Mouse (Mus musculus) left cerebral cortex, adult 8-10 months (tissue): Measurements from ENCODE around the gene Clpsl2. TPM values are rescaled to one million over a fixed set of nuclear protein-coding genes. Genes with fewer than 3 reads are reported as not detected.

Experiments
- DNase-seq, 2 experiments: peaks; one replicate each; pipeline ENCODE4 v3.0.0; 2022; ENCODE audit warnings: low spot score in 2 of 2
- total RNA-seq, 4 experiments: library from RNA; stranded (reverse); gene quantifications; 2 replicates each; pipeline ENCODE4 v1.2.4; 2022

The Clpsl2 gene
- total RNA-seq: not detected

DNA sequence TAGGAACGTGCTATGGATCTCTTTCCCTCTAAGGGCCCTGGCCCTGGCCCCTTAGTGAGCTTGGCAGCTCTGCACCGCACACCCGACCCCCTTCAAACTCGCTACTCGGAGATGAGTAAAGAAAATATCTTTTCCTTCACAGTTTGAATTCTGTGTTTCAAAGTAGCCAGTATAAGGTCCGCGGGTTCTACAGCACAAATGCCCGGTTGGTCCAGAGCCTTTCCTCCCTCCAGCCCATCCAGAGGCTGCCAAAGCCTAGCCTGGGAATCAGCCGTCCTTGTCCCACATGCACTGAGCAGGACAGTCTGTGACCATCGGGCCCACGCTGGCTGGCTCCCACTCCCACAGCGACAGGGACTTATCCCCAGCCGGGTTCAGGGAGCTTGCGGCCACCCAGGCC lies at the start of gene Clpsl2:
Gene Clpsl2 (plus strand): TSS at position 301 of the 400 bp plus-strand sequence.
- DNase-seq: no peak

DNA sequence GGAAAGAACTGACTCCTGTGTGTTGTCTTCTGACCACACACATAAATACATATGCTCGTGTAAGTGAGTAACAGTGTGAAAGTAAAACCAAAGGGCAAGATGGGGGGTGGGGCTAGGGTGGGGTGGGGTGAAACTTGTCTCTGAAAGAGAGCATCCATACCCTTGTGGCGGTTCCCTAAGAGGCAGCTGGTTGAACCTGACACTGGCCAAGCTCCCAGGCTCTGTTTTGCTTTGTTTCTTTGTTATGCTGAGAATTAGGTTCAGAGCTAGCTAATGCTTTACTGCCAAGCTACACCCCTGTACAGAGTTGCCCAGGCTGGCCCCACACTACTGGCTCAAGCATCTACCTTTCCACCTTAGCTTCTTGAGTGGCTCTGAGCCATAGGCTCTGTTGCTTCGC lies 48.7 kb upstream of the Clpsl2 start:
- DNase-seq: no peak

DNA sequence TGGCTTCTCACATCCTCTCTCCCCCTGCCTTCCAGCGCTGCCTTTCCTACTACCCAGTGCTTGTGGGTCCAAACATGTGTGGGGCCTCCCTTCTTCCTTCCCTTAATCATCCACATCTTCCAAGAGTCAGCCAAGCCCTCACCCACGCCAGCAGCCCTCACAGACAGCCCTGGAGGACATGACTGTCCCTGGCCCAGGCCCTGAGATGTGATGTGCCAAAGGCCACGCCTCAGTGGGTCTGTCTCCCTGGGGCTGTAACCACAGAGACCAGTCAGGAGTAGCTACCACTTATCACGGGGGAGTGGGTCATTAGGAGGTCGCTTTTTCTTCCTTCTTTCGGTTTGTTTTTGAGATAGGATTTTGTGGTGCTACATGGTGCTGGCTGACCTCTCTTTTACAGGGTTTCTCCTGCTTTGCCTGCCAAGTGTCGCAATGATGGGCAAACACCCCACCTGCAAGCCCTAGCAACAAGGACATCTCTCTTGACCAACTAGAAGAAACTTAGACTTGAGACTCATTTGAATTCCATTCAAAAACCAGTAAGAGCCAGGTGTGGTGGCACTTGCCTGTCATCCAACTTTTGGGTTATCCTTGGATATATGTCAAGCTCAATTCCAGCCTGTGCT lies 46.9 kb upstream of the Clpsl2 start:
- no peak for DNase-seq

DNA sequence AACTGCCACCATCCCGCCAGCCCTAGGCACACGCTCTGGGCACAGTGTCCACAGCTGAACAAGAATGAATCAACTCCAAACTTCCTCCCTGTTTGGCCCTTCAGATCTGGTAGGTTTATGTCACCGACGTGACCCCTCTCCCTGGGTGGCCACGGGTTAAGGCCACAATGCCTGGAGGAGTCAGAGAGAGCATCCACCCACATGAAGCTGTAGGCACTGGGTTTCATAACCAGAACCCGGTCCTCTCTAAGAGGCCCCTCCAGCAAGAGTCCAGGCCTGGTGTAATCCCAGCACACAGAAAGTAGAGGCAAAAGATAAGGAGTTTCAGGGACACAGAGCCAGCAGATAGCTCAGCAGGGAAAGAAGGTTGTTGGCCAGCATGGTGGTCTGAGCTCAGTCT lies 45.0 kb upstream of the Clpsl2 start:
- DNase-seq: no peak

DNA sequence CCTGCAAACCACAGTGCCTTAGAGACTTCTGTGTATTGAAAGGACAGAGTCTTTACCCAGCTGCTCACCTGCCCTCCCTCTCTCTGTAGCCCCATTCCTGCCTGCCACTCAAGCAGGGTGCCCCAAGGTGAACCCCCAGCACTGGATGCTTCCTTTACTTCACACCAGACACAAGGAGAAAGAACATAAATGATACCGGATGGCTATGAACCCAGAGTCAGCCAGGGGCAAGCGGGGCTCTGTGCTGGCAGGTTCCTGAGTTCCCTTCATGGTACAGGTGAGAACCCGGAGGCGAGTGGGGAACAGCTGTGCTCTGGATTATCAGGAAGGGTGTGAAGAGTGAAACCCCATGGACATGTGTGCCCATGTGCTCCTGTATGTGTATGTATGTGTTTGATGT lies 43.6 kb upstream of the Clpsl2 start:
- DNase-seq: no peak

DNA sequence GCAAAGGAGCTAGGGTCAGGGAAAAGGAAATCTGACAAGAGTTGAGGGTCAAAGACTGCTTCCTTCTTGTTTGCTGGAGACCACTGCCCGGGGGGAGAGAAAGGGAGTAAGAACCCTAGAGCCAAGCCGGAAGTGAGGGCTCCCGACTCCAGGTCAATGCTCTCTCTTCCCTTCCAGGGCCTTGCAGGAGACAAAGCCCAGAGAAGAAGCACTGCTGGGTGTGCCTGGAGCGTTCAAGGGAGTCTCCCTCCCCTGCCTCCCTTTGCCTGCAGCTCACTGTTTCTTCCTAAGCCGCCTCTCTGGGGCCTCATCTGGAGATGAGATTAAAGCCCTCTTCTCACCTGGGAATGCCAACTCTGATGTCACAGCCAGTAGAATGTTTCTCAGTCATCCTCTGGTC lies 42.3 kb upstream of the Clpsl2 start:
- DNase-seq: no peak

DNA sequence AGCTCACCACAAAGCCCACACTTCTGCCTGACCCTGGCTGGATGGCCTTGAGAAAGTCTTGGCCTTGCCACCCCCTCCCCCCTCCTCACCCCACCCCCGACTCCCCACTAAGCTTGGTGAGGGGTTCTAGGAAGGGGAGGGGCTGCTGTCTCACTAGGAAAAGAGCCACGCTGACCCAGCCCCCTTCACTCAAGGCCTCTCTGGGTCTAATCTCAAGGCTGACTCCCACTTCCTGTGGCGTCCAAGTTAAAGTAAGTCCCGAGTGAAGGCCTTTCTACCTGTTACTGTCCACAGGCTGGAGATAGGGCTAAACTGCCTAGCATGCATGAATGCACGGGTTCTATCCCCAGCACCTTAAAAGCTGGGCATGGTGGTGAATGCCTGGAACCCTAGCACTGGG lies 41.7 kb upstream of the Clpsl2 start:
- DNase-seq: no peak

DNA sequence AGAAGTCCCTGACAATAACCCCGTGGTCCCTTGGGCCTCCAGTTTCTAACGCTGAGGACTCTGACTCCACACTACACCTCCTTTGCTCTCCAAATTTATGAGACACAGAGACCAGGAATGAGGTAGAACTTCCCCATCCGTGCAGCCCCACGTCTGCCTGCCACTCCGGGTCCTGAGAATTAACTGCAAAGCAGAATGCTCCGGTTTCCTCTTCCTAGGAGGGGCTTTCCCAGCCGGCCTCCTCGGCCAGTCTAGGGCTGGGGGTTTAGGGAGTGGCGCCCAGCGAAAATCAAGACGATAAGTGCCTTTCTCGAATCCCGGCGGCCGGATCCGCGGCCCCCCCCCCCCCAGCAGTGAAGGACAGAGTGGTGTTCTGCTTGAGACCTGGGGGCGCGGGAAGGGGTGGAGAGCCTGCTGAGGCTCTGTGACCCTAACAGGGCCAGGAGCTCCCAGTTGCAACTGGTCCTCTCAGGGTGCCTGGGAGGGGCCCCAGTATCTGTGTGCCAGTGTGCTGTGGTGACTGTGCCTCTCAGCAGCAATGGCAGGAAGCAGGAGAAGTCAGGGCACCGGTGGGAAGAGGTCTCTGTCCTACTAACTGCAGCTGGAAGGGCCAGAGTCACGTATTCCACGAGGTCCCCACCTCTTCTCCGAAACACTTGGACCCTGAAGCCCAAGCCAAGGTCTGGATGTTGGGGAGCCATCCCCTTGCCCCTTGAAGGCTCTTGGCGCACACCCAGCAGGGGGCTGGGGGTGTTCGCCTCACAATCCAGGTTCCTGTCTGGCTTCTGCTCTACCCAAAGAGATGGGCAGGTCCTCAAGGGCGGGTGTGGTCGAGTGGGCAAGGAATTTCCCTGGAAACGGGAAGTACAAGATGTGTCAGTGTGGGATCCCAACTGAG lies 38.5 kb upstream of the Clpsl2 start:
- no peak for DNase-seq

DNA sequence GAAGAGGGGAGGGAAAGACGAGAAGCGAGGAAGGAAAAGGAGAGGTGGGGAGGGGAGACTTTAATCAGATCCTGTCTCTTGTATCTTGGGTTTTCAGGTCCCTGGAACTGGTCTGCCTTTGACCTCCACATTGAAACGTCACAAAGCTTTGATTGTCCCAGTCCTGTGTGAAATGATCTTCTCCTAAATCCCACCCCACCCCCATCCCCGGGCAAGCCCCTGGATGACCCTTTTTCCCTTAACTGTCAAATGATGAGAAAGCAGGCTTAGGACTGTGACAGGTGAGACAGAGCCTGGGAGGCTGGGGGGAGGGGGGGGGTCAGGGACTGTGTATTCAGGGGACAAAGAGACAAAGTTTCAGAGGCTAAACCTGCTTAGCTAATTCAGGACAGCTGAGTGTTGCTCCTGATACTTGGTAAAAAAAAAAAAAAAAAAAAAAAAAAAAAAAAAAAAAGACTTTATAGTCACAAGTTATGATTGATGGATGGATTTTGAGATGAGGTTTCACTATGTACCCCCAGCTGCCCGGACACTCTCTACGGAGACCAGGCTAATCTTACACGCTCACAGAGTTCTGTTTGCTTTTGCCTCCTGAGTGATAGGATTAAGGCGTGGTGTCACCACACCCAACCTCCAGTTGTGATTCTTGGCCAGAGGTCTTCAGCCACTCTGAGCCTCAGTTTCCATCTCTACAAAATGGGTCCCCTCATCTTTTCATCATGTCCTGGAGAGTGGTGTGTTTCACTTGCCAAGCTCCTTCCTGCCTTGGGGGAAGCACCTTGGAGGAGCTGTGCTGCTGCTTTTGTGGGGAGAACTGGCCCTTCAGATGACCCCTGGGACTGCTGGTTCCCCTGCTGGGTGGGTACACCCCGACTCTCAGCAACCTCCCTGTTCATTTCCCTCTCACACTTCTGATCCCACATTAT lies 37.3 kb upstream of the Clpsl2 start:
- DNase-seq: no peak

DNA sequence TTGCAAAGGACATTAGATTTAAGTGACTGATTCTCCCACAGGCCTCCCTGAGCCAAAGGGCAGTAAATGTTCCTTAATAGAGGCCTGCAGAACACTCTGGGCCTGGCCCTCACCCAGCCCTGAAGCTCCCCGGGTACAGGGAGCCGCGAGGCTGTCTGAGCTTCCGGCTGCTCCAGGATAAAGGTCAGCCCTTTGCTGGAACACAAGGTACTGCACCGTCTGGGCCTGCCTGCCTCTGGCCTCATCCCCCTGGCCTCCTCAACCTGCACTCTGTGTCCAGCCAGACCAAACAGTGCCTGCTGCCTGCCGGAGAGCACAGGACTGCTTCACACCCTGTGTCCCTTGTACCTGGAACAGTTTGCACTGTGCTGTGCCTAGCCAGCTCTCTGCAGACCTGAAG lies 36.5 kb upstream of the Clpsl2 start:
- no peak for DNase-seq

DNA sequence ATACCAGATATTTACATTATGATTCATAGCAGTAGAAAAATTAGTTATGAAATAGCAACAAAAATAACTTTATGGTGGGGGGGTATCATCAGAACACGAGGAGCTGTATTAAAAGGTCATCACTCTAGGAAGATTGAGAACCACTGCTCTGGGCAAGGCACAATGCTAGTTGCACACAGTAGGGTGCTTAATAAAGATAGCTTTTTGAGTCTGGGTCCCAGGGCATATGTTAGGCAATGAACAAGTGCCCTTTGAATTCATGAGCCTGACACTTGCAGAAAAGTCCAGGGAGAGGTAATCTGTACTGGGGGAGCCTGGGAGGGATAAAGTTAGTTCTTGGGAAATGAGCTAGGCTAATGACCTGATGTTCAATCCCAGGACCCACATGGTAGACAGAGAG lies 35.9 kb upstream of the Clpsl2 start:
- DNase-seq: no peak

DNA sequence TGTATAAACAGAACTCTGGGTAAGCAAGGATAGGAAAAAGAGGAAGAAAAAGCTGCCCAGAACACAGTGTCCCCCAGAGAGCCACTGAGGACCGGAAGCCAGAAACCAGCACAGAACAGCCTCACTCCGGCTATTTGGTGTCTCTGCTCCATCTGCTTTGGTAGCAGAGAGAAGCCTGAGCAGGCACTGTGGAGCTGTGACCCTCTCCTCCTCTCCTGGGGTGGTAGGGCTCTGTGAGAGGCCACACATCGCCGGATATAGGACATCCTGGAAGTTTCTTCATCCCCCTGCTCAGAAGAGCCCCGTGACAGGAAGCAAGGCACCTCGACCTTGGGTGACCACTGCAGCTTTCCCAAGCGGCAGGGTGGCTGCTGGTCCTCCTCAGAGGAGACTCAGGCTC lies 35.4 kb upstream of the Clpsl2 start:
- no peak for DNase-seq

DNA sequence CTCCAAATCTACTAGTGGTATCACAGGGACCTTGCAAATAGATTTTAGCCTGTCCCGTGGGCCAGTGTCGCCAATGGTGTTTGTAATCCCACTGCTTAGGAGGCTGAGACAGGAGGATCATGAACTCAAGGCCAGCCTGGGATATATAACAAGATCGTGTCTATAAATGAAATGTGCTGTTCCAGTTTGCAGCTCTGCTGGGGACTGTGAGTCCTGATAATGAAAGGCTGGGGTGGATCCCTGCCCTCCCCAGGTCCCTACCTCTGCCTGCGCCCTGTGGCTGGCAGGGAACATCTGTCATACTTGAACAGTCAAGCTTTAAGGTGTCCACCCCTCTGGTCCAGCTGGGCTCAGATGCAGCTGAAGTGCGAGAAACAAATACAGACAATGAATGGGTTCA lies 34.7 kb upstream of the Clpsl2 start:
- DNase-seq: no peak

DNA sequence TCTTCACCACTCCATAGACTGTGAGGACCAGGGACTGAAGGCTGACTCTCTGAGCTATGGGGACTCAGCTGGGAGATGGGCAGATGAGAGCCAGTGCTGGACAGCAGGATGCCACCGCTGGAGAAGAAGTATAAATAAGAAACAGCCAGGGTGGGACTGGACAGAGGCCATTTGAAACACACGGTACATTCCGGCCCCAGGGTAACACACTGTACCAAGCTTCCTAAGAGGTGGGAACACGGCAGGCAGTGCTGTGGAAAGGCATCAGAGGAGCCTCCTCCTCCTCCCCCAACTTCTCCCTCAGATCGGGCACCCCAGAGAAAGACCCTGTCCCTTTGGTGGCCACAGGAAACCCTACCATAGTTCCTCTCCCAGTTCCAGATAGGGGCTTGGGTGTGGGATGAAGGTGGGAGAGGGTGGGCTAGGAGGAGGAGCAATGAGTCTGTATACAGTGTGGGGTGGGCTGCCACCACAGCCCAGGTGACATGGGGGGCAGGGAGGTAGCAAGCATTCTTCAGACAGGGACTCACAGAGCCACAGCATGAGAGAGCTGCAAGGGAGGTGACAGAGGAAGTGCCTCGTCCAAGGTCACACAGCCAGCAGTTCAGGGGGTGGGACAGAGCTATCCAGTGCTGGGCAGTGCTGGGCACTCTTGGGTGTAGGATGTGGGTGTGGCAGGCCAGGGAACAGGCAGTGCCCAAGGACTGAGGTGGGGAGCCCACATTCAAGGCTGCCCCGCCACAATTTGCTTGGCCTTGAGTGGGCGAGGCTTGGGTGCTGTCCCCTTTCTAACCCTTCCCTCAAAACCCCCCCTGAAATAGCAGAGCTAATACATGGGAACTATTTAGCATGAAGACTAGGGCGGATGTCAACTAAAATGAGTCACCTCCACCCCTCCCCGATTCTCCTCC lies 33.5 kb upstream of the Clpsl2 start:
- no peak for DNase-seq

DNA sequence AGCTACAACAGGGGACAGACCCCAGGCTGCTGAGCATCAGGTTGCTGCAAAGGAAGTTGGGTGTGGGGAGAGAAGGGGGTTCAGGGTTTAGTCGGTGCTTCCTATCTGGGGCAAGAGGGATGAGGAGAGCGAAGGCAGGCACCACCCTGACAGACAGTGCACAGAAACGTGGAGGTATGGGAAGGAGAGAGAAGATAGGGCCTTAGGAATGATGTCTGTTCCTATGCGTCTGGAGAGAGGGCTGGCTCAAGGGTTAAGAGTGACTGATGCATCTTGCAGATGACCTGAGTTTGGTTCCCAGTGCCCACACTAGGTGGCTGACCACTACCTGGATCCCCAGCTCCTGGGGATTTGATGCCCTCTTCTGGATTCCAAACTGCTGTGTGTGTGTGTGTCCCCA lies 32.3 kb upstream of the Clpsl2 start:
- DNase-seq: no peak

DNA sequence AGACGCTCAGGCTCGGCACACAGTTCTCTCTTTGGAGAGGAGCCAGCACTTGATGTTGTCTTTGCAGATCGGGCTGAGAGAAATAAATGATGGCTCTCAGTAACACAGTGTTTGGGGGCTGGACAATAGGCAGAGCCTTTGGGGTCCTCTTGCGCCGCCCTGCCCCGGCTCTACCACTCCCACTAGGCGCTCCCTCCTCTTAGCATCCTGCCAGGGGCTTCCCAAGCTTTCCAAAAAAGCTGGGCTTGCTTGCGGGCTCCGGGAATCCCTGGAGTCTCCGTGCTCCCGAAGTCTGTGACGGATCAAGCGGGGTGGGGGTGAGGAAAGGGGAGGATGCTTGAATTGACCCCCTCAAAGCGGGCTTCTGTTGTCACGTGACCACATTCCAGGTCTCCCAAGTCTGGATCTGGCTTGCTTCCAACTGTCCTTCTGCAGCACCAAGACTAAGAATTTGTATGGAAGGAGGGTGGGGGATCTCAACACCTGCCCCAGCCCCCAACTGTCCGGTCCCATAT lies 31.7 kb upstream of the Clpsl2 start, which contains the start of gene Fkbp5:
Gene Fkbp5 (minus strand): TSS at position 87 of the 515 bp plus-strand sequence.
- no peak for DNase-seq

DNA sequence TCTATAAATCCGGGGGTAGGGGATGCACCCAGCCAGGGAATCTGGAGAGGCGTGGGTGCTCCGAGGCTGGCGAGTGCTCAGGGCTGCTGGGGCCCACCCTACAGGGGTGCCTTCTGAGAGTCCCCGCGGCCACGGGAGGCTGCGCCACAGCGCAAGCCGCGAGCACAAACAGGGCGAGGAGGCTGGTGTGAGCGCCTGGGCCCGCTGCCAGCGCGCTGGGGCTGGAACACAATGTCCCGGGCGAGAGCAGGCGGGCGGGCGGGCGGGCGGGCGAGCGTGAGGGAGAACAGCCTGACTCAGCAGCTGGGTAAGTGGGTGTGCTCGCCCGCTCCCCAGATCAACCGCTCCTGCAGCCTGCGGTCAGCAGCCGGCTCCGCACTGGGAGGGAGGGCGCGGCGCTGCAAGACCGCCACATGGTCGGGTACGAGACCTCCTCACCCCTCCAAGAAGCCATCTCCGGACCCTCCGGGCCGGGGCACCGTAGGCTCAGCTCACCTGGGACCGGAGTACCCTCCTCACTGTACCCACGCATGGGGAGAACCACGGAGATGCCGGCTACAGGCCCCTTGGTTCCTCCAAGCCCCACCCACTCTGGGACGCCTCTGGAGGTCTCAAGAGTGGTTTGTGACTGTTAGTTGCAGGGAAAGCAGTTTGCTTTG lies 31.1 kb upstream of the Clpsl2 start:
- DNase-seq: peak; percentile 84 to 91

DNA sequence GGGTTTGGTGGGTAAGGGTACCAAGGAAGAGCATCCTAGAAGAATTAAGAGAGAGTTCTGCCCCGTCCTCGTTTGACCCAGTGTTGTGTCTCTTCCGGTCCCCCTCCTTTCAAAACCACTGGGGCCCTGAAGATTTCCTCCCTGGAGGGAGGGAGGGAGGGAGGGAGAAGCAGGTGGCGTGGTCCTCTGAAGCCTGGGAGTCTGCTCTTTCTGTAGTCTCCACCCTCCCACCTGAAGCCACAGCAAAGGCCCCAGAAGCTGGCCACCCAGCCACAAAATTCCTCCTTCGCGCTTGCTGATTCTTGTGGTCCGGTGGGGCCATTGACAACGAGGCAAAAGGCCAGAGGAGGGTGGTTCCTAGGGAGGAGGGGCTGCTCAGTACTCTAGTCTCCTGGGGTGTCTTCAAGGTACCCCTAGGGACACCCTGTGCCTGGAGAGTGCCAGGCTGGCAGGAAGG lies 30.6 kb upstream of the Clpsl2 start:
- DNase-seq: no peak

DNA sequence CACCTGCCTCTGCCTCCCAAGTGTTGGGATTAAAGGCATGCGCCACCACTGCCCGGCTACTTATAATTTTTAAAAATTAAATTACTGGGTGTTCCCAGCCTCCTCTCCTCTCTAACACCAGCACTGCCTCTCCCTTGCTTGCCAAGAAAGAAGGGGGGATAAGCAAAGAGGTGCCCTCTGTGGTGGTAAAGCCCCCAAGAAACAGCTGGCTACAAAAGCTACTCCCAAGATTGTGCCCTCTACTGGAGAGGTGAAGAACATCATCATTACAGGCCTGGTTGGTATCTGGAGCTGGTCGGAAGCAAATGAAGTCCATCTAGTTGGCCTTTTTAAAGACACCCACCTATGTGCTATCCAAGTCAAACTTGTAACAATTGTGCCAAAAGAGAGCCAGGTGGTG lies 29.4 kb upstream of the Clpsl2 start:
- no peak for DNase-seq

DNA sequence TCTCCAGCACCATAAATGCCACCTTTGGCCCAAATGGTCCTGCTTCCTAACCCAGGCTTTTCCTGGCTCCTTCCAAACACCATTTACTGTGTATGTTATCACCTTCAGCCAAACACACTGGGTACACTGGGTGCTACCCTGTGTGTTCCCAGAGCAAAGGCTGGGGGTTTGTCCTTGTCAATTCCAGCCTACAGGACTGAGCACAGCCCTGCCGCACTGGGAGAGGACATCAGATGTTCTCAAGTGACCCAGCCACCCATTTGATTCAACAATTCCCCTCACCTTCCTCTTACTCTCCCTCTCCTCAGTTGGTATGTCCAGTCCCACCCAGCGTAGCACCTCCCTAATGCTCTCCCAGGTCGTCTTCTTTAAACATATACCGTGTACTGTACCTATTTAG lies 28.6 kb upstream of the Clpsl2 start:
- no peak for DNase-seq
